Mouse (Mus musculus): ENCODE measurements around the gene Kdm5a. TPM values are rescaled to one million over a fixed set of nuclear protein-coding genes. Genes with fewer than 3 reads are reported as not detected.
A peak's percentile ranks its signal among the peaks of the same experiment; 100 is the strongest.

Kdm5a gene
- polyA plus RNA-seq (2012; rRNA removed), result 12.7 and 13.0 TPM in 2 replicates

DNA sequence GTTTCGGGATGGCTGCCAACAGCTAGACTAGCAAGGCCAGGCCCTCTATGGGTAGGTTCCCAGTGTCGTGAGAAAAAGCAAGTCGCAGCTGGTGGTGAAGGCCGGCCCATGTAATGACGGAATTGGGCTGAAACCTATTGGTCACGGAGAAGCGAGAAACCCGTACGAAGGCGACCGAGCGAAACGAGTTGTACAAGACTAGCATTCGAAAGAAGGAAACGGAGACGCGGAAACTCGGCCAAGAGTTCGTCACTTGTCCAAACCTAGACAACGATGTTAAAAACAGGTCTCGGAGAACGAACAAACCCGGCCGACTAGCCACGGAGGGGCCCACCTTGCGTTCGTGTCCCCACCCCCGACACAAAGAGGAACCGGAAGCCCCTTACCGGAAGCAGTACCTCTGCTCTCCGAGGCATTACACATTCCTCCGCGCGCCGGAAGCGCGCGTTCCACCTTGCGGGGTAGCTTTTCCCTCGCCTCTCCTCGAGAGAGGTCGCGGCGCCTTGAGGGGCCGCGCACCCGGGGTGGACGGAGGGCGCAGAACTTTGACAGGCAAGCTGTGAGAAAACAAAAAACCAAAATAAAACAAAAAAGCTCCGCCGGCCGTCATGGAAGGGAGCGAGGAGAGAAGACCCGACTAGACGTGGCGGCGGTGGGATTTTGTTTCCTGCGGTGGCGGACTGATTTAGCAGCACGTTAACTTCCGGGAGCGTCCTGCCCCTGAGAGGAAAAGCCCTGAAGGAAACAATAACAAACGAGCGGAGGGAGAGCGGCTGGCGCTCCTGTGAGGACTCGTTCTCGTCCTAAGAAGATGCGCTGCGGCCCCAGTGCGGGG is at the start of gene Kdm5a, which contains the start of gene Ccdc77:
Gene Kdm5a, plus strand, starts transcription at position 437 of the 835 bp plus-strand sequence.
Gene Ccdc77, minus strand, starts transcription at position 687 of the 835 bp plus-strand sequence.
- peak; percentile 94 to 95 for DNase-seq
- TF ChIP-seq POLR2A (IDR thresholded peaks at IDR 0.05; ENCODE audit: borderline replicate concordance, insufficient read depth, low read length) (peak; percentile 93), CTCF (IDR thresholded peaks at IDR 0.05; ENCODE audit: borderline replicate concordance, insufficient read depth, low read depth, low read length) (no peak)
- H3K27ac ChIP-seq (ENCODE audit: insufficient read depth, low read length), result peak within 1 kb of the TSS; percentile 95
- H3K27me3 ChIP-seq (ENCODE audit: control insufficient read depth, insufficient read depth, low read length), result no peaks in the 10 kb centered on the region
- WGBS, result under 1% methylated on average over 71 of the region's 71 CpGs
- H3K4me3 ChIP-seq (replicated peaks; ENCODE audit: insufficient read depth, low read depth, low read length), result peak within 1 kb of the TSS; percentile 87
- H3K4me1 ChIP-seq (ENCODE audit: control insufficient read depth, insufficient read depth, low read length), result no peaks in the 10 kb centered on the region; the same call in 1 of the 2 replicates

- no peaks in the 10 kb centered on the region for H3K4me1 ChIP-seq (ENCODE audit: control insufficient read depth, insufficient read depth, low read length)
- DNase-seq, result no peak
- H3K27ac ChIP-seq (ENCODE audit: insufficient read depth, low read length), result no peak overlapping the region
- no peak overlapping the region for H3K4me3 ChIP-seq (replicated peaks; ENCODE audit: insufficient read depth, low read depth, low read length)
- TF ChIP-seq CTCF (IDR thresholded peaks at IDR 0.05; ENCODE audit: borderline replicate concordance, insufficient read depth, low read depth, low read length) (no peak), POLR2A (IDR thresholded peaks at IDR 0.05; ENCODE audit: borderline replicate concordance, insufficient read depth, low read length) (no peak)
- WGBS, result 85% methylated on average over 11 of the region's 11 CpGs
- no peaks in the 10 kb centered on the region for H3K27me3 ChIP-seq (ENCODE audit: control insufficient read depth, insufficient read depth, low read length)
Measured at GRCm38 (mm10) chr6:120318303-120318940, 45.5 kb upstream of the Kdm5a start.

DNA sequence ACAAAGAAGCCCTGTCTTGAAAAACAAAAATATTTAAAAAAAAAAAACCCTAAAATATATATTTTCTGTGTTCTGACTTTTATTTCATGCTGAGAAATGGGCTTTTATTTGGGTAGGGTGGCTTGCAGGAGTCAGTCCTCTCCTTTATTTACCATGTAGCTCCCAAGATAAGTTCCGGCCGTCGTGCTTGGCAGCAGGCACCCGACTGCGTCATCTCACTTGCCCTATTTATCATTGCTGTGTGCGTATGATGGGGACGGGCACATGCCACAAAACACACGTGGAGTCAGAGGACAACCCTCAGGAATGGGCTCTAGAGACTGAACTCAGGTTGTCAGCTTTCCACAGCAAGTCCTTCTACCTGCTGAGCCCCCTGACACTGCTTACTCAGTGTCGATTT is 44.8 kb upstream of the Kdm5a start:
- DNase-seq, result no peak
- no peak overlapping the region for H3K4me3 ChIP-seq (replicated peaks; ENCODE audit: insufficient read depth, low read depth, low read length)
- TF ChIP-seq POLR2A (IDR thresholded peaks at IDR 0.05; ENCODE audit: borderline replicate concordance, insufficient read depth, low read length), result no peak
- no peak for TF ChIP-seq CTCF (IDR thresholded peaks at IDR 0.05; ENCODE audit: borderline replicate concordance, insufficient read depth, low read depth, low read length)
- H3K27me3 ChIP-seq (ENCODE audit: control insufficient read depth, insufficient read depth, low read length), result no peaks in the 10 kb centered on the region
- H3K4me1 ChIP-seq (ENCODE audit: control insufficient read depth, insufficient read depth, low read length), result no peaks in the 10 kb centered on the region
- 83% methylated on average over 9 of the region's 9 CpGs for WGBS
- H3K27ac ChIP-seq (ENCODE audit: insufficient read depth, low read length), result no peak overlapping the region

DNA sequence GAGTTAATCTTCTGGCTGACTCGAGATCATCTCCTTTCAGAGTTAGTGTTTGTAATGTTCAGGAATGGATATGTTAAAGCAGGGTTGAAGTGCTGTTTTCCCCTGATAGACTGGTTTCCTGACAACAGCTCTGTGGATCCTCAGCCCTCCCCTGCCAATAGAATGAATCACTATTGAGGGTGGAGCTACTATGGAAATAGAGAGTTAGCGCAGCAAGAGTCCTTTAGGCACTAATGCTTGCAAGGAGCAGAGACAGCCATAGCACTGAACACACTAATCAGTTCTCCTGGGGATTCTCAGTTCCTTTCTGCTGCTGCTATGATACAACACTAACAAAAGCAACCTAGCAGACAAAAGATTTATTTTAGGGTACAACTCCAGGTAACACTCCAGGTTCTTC is 43.6 kb upstream of the Kdm5a start:
- DNase-seq, result no peak
- 76% methylated on average over 2 of the region's 2 CpGs for WGBS
- Histone ChIP-seq H3K4me1 (ENCODE audit: control insufficient read depth, insufficient read depth, low read length) (no peaks in the 10 kb centered on the region), H3K27ac (ENCODE audit: insufficient read depth, low read length) (no peak overlapping the region), H3K27me3 (ENCODE audit: control insufficient read depth, insufficient read depth, low read length) (no peaks in the 10 kb centered on the region), H3K4me3 (replicated peaks; ENCODE audit: insufficient read depth, low read depth, low read length) (no peak overlapping the region)
- no peak for TF ChIP-seq POLR2A (IDR thresholded peaks at IDR 0.05; ENCODE audit: borderline replicate concordance, insufficient read depth, low read length)
- TF ChIP-seq CTCF (IDR thresholded peaks at IDR 0.05; ENCODE audit: borderline replicate concordance, insufficient read depth, low read depth, low read length), result no peak

- no peak overlapping the region for H3K27ac ChIP-seq (ENCODE audit: insufficient read depth, low read length)
- TF ChIP-seq POLR2A (IDR thresholded peaks at IDR 0.05; ENCODE audit: borderline replicate concordance, insufficient read depth, low read length) (no peak), CTCF (IDR thresholded peaks at IDR 0.05; ENCODE audit: borderline replicate concordance, insufficient read depth, low read depth, low read length) (peak; percentile 77; the same call in 1 of the 2 replicates)
- H3K27me3 ChIP-seq (ENCODE audit: control insufficient read depth, insufficient read depth, low read length), result no peaks in the 10 kb centered on the region
- 26% methylated on average over 6 of the region's 6 CpGs for WGBS
- peak; percentile 45 to 49 for DNase-seq
- no peak overlapping the region for H3K4me3 ChIP-seq (replicated peaks; ENCODE audit: insufficient read depth, low read depth, low read length)
- H3K4me1 ChIP-seq (ENCODE audit: control insufficient read depth, insufficient read depth, low read length), result no peaks in the 10 kb centered on the region
Measured at GRCm38 (mm10) chr6:120324295-120324927, 39.5 kb upstream of the Kdm5a start.

DNA sequence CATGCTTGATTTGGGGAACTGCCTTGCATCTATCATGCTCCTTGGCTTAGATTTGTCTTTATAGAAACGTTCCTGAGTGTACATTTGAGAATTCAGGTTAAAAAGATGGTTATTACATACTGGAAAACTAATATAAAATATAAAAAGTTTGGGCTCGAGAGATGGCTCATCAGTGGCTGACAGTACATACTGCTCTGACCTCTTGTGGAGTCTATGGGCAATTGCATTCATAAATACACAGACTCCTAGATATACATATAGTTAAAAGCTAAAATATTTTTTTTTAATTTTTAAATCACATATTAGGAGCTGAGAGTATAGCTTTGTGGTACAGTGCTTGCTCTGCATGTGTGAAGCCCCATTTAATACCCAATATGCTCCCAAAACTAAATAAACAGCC is 31.6 kb upstream of the Kdm5a start:
- no peak for DNase-seq
- Histone ChIP-seq H3K27ac (ENCODE audit: insufficient read depth, low read length) (no peak overlapping the region), H3K4me1 (ENCODE audit: control insufficient read depth, insufficient read depth, low read length) (no peaks in the 10 kb centered on the region), H3K4me3 (replicated peaks; ENCODE audit: insufficient read depth, low read depth, low read length) (no peak overlapping the region), H3K27me3 (ENCODE audit: control insufficient read depth, insufficient read depth, low read length) (no peaks in the 10 kb centered on the region)
- 64% methylated on average over 2 of the region's 2 CpGs for WGBS
- TF ChIP-seq POLR2A (IDR thresholded peaks at IDR 0.05; ENCODE audit: borderline replicate concordance, insufficient read depth, low read length) (no peak), CTCF (IDR thresholded peaks at IDR 0.05; ENCODE audit: borderline replicate concordance, insufficient read depth, low read depth, low read length) (no peak)

DNA sequence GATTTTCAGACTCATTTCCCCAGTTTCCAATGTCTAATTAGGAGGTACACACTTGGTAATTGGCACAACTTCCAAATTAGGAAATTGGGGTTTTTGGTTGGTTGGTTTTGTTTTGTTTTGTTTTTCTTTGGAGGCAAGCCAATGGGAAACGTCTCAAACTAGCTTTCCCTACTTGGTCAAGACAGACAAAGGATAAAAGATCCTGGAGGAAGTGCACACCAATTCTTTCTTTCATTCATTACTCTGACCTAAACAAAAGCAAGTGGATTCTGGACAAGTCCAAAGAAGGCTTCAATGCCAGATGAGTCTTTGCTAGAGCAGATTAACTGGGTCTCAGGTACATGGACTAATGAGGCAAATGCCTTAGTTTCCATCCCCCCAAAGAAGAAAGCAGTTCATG is 19.9 kb upstream of the Kdm5a start:
- WGBS, result 34% methylated on average over 1 of the region's 1 CpGs

More for the DNA sequence above, 19.9 kb upstream of the Kdm5a start:
- no peak for TF ChIP-seq CTCF (IDR thresholded peaks at IDR 0.05; ENCODE audit: borderline replicate concordance, insufficient read depth, low read depth, low read length)
- Histone ChIP-seq H3K4me1 (ENCODE audit: control insufficient read depth, insufficient read depth, low read length) (no peaks in the 10 kb centered on the region), H3K4me3 (replicated peaks; ENCODE audit: insufficient read depth, low read depth, low read length) (no peak overlapping the region), H3K27ac (ENCODE audit: insufficient read depth, low read length) (no peak overlapping the region), H3K27me3 (ENCODE audit: control insufficient read depth, insufficient read depth, low read length) (no peaks in the 10 kb centered on the region; the same call in 1 of the 2 replicates)
- DNase-seq, result no peak

Measured in cerebellum, adult 2 months (tissue).